Mouse (Mus musculus) embryonic facial prominence, embryonic 14.5 days (tissue): Measurements from ENCODE around the gene Zfand3. TPM values are rescaled to one million over a fixed set of nuclear protein-coding genes. Genes with fewer than 3 reads are reported as not detected.

Source experiments
- ATAC-seq: fragments of 200-750 bp; cut with Nextera tagmentation; 2 replicates; pipeline ENCODE4 v1.8.0; 2017; ENCODE audit warnings: low read depth, moderate number of reproducible peaks, moderate TSS enrichment
- DNase-seq: peaks from one replicate; pipeline ENCODE4 v3.0.0-alpha.2; 2015; ENCODE audit warnings: low spot score
- H3K27ac ChIP-seq: fragments of 300-500 bp; sonication (generic); replicated peaks from 2 replicates; pipeline ENCODE4 v1.5.1; 2014; ENCODE audit warnings: low read depth, mild to moderate bottlenecking, low read length, moderate library complexity
- H3K27me3 ChIP-seq: fragments of 300-500 bp; sonication (generic); replicated peaks from 2 replicates; pipeline ENCODE4 v1.6.1; 2014; ENCODE audit warnings: low read length; ENCODE audit not compliant: control insufficient read depth, insufficient read depth
- H3K36me3 ChIP-seq: fragments of 300-500 bp; sonication (generic); 2 replicates; pipeline ENCODE4 v1.6.1; 2014; ENCODE audit warnings: low read length, mixed read lengths; ENCODE audit not compliant: control insufficient read depth, insufficient read depth
- H3K4me1 ChIP-seq: fragments of 300-500 bp; sonication (generic); 2 replicates; pipeline ENCODE4 v1.6.1; 2014; ENCODE audit warnings: antibody characterized with exemption, low read length; ENCODE audit not compliant: control insufficient read depth, insufficient read depth
- H3K4me2 ChIP-seq: fragments of 300-500 bp; sonication (generic); 2 replicates; pipeline ENCODE4 v1.6.1; 2014; ENCODE audit warnings: low read depth, mild to moderate bottlenecking, low read length, moderate library complexity, mixed read lengths
- H3K4me3 ChIP-seq: fragments of 300-500 bp; sonication (generic); 2 replicates; pipeline ENCODE4 v1.5.1; 2014; ENCODE audit warnings: low read depth, mild to moderate bottlenecking, low read length
- H3K9ac ChIP-seq: fragments of 300-500 bp; sonication (generic); 2 replicates; pipeline ENCODE4 v1.6.1; 2014; ENCODE audit warnings: low read depth, mild to moderate bottlenecking, low read length, moderate library complexity, mixed read lengths
- H3K9me3 ChIP-seq: fragments of 300-500 bp; sonication (generic); 2 replicates; pipeline ENCODE4 v1.6.1; 2016; ENCODE audit warnings: low read length; ENCODE audit not compliant: control insufficient read depth
- WGBS: fragments of 180-500 bp; shearing (Covaris S2); extraction: QIAGEN DNeasy Blood & Tissue Kit; methylation state at CpG from one replicate; pipeline ENCODE4 v1.1.7; 2014; 5-methylcytosine and 5-hydroxymethylcytosine counted together
- polyA plus RNA-seq: library from polyadenylated mRNA; unstranded; fragments of >200 nt; fragmentation: Nextera tagmentation; extraction: Ambion mirVana; gene quantifications from 2 replicates; pipeline ENCODE4 v1.2.1, GENCODE M21; 2014

Zfand3 gene
- polyA plus RNA-seq, 1 experiment from 2014 or later: 41.0 TPM

DNA sequence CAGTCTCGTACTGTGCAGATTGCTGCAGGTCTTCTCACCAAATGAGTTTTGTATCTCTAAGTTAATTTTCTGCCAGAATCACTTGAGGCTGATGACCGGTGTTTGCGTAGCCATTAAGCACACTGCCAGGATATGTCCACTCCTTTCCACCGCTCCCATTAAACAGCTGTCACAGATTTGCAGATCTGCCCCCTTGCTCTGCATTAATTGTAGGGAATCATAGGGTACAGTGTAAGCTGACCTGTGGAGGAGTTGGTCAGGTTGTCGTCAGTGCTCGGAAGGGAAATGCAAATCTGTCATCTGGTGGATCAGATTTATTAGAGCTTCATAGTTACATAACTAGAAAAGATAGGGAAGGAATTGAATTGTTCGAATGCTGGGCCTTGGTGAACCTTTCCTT, 106.1 kb downstream of the Zfand3 start:
- DNase-seq (no peak), ATAC-seq (no peak)
- no peaks in the 10 kb centered on the region for H3K9me3 ChIP-seq
- no peaks in the 10 kb centered on the region for H3K4me1 ChIP-seq
- H3K27ac ChIP-seq: no peak overlapping the region
- no peak overlapping the region for H3K9ac ChIP-seq
- WGBS: 66% methylated on average over 7 of the region's 7 CpGs
- no peaks in the 10 kb centered on the region for H3K27me3 ChIP-seq
- no peak overlapping the region for H3K4me3 ChIP-seq
- no peaks in the 10 kb centered on the region for H3K36me3 ChIP-seq
- no peak overlapping the region for H3K4me2 ChIP-seq

DNA sequence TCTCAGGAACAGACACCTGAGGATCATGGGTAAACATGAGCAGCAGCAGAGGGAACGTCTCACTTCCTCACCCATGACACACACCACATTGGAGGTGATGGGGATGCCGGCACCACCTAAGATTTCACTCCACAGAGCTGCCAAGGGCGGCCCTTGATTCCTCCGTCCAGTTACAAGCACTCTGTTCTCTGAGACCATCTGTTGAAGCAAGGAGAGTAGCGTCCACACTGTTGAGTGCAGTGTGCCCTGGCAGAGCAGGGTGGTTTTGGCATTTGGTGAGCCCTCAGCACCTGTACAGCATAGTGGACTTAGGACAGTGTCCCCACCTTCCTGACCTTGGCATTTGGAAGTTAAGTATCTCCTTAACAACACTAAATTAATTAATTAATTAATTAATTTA, 107.0 kb downstream of the Zfand3 start:
- DNase-seq (no peak), ATAC-seq (no peak)
- H3K27ac ChIP-seq: no peak overlapping the region

DNA sequence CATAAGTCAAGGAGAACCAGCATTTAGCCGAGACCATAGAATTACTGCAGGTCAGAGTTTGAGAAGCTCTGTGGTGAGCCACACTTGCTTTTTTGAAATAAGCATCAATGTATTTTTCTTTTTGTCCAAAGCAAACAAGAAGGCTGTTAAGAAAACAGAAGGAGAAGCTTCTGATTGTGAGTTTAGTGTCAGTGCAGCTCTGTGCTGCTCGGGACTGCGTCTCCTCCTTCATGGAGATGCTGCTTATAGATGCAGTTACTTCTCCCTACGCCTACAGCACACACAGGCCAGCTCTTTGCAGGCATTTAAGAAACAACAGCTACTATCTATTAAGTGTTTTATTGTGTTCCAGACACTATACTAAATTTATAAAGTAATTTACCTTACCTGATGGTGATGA, 107.5 kb downstream of the Zfand3 start:
- no peaks in the 10 kb centered on the region for H3K9me3 ChIP-seq
- H3K4me3 ChIP-seq: no peak overlapping the region
- no peak overlapping the region for H3K27ac ChIP-seq
- H3K4me1 ChIP-seq: no peaks in the 10 kb centered on the region
- WGBS: 78% methylated on average over 4 of the region's 4 CpGs
- ATAC-seq: no peak
- H3K9ac ChIP-seq: no peak overlapping the region
- no peaks in the 10 kb centered on the region for H3K36me3 ChIP-seq
- DNase-seq: no peak
- H3K4me2 ChIP-seq: no peak overlapping the region
- no peaks in the 10 kb centered on the region for H3K27me3 ChIP-seq

More for the DNA sequence above, 107.0 kb downstream of the Zfand3 start:
- Histone ChIP-seq H3K36me3 (no peaks in the 10 kb centered on the region), H3K4me3 (no peak overlapping the region), H3K27me3 (no peaks in the 10 kb centered on the region), H3K9me3 (no peaks in the 10 kb centered on the region), H3K9ac (no peak overlapping the region), H3K4me1 (no peaks in the 10 kb centered on the region), H3K4me2 (no peak overlapping the region)
- 68% methylated on average over 5 of the region's 5 CpGs for WGBS

DNA sequence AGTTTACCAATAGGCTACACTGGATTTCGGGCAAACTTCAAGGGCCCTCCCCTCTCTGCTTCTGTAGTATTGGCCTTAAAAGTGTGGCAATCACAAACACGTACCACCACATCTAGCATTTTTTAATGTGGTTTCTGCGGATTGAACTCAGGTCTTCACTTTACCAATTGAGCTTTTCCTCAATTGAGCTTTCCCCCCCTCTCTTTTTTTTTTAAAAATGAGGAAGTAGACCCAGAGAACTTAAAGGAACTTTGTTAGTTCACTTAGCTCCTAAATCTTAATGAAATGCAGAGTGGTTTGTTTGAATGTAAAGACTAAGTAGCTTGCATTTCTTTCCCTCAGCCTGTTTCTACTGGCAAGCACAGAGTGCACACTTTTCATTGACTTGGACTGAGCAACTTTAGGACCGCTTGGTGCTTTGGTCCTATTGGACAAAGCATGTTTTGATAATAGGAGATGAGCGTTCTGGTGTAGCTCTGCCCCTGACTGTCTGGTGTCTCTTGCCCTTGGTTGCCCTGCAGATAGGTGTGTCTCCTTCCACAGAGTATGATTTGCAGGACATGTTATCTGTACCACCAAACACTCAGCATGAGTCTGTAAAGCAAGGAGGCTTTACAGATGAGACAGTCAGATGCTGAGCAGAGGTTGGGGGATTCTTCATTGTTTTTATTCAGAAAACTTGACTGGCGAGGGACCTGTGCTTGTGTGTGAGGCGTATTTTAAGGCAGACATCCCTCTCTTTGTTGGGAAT, 108.2 kb downstream of the Zfand3 start:
- no peak overlapping the region for H3K4me3 ChIP-seq
- no peaks in the 10 kb centered on the region for H3K4me1 ChIP-seq
- H3K4me2 ChIP-seq: no peak overlapping the region
- H3K9me3 ChIP-seq: no peaks in the 10 kb centered on the region
- 76% methylated on average over 7 of the region's 7 CpGs for WGBS
- DNase-seq (no peak), ATAC-seq (no peak)
- no peaks in the 10 kb centered on the region for H3K27me3 ChIP-seq
- H3K27ac ChIP-seq: no peak overlapping the region
- H3K9ac ChIP-seq: no peak overlapping the region
- no peaks in the 10 kb centered on the region for H3K36me3 ChIP-seq

DNA sequence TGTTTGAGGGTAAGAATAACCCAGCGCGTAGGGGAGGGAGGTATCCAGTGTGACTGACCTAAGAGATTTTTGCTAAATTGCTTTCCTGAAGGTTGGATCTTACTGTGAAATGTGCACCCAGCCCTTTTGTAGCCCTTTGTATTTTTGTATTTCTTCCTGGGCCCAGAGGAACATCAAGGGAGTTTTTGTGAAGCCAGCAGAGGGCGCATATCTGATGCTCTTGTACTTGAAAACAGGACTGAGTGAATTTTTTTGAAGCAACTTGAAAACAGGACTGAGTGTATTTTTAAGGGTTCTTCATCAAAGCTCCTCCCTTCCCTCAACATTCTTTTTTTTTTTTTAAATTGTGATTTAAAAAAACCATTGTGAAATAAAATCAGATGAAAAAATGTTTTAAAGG, 110.2 kb downstream of the Zfand3 start:
- no peak overlapping the region for H3K4me2 ChIP-seq
- H3K4me1 ChIP-seq: no peaks in the 10 kb centered on the region
- no peaks in the 10 kb centered on the region for H3K9me3 ChIP-seq
- H3K9ac ChIP-seq: no peak overlapping the region
- ATAC-seq (no peak), DNase-seq (no peak)
- no peak overlapping the region for H3K4me3 ChIP-seq
- H3K27ac ChIP-seq: no peak overlapping the region
- H3K36me3 ChIP-seq: no peaks in the 10 kb centered on the region
- WGBS: 89% methylated on average over 3 of the region's 3 CpGs
- no peaks in the 10 kb centered on the region for H3K27me3 ChIP-seq

DNA sequence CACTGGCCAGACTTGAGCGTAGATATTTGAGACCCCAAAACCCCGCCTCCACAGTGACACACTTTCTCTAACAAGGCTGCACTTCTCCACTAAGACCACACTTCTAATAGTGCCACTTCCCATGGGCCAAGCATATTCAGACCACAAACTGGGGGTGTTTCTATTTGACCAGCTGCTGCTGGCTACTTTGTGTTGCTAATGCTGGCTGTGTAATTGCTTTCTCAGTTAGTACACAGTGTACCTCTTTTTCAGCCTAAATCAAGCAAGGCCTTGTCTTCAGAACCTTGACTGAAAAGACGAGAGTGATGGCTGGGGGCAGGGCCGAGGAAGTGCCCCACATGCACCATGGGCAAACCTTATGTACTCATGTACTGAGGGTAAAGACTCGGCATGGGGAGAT, 111.7 kb downstream of the Zfand3 start:
- H3K4me1 ChIP-seq: no peaks in the 10 kb centered on the region
- WGBS: 79% methylated on average over 5 of the region's 5 CpGs
- H3K36me3 ChIP-seq: no peaks in the 10 kb centered on the region
- no peak overlapping the region for H3K4me3 ChIP-seq
- H3K4me2 ChIP-seq: no peak overlapping the region
- ATAC-seq (no peak), DNase-seq (no peak)
- H3K27me3 ChIP-seq: no peaks in the 10 kb centered on the region
- no peak overlapping the region for H3K9ac ChIP-seq
- H3K9me3 ChIP-seq: no peaks in the 10 kb centered on the region
- H3K27ac ChIP-seq: no peak overlapping the region

DNA sequence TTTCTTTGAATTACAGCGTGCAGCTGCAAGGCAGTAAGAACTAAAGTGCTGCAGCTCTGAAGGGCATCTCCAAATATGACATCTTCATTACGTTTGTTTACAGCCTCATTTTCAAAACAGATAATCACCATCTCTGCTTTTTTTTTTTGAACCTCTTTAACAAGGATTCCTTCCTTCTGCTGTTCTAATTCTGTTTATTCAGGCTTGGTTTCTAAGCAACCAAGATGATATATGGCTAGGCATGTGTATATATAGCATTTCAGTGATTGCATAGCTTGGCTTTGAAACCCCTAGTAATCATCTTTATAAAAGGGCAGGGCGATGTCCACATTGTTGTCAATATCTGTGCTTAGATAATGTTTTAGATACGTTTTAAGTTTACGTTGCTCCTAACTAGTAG, 113.5 kb downstream of the Zfand3 start:
- Histone ChIP-seq H3K4me3 (no peak overlapping the region), H3K4me1 (no peaks in the 10 kb centered on the region), H3K36me3 (0 out of 2 replicates have a peak, but pooled peaks cover 4% of the 10 kb centered on the region), H3K4me2 (no peak overlapping the region), H3K27me3 (no peaks in the 10 kb centered on the region), H3K9ac (no peak overlapping the region), H3K9me3 (no peaks in the 10 kb centered on the region), H3K27ac (no peak overlapping the region)
- 89% methylated on average over 5 of the region's 5 CpGs for WGBS
- ATAC-seq (no peak), DNase-seq (no peak)

DNA sequence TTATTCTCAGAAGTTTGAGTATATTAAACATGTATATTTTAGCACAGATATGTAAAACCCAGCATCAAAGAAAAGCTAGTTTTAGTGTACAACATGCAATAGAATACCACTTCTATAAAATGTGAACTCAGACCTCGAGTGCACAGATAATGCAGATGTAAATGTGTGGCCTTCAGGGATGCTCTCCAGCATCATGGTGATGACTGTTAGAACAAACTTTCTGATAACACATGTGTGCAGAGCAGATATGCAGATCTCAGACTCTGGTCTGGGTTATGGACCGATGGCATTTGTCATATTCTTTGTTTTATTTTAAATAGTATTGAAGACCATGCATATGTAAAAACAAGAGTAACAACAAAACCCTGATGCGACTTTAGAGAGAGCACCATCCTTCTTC, 117.7 kb downstream of the Zfand3 start:
- H3K27ac ChIP-seq: no peak overlapping the region
- H3K4me1 ChIP-seq: no peaks in the 10 kb centered on the region
- DNase-seq (no peak), ATAC-seq (no peak)
- WGBS: 91% methylated on average over 3 of the region's 3 CpGs
- no peak overlapping the region for H3K9ac ChIP-seq
- H3K36me3 ChIP-seq: 0 out of 2 replicates have a peak, but pooled peaks cover 4% of the 10 kb centered on the region
- no peak overlapping the region for H3K4me2 ChIP-seq
- H3K9me3 ChIP-seq: no peaks in the 10 kb centered on the region
- no peak overlapping the region for H3K4me3 ChIP-seq
- H3K27me3 ChIP-seq: no peaks in the 10 kb centered on the region

DNA sequence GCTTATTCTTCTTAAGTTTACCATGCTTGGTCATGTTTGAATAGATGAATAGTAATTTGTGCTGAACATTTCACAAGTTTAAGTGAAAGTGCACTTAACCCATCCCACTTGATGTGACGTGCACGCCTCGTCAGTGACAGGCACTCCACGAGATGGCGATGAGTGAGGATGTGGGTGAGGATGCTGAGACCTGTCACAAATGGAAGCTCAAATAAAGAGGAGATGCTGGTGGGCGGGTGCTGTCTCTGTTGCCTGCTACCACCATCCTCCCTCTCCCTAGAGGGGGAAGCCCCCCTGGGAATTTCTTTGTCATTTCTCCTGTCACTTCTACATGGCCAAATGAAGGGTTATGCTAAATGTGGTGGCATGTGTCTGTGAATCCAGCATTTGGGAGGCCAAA, 123.9 kb downstream of the Zfand3 start:
- Histone ChIP-seq H3K27me3 (no peaks in the 10 kb centered on the region), H3K4me2 (no peak overlapping the region), H3K4me3 (no peak overlapping the region), H3K27ac (no peak overlapping the region), H3K36me3 (peaks cover 5% of the 10 kb centered on the region; the same call in 1 of the 2 replicates), H3K9me3 (no peaks in the 10 kb centered on the region), H3K4me1 (peaks cover 8% of the 10 kb centered on the region), H3K9ac (no peak overlapping the region)
- DNase-seq: no peak
- no peak for ATAC-seq
- WGBS: 84% methylated on average over 6 of the region's 6 CpGs
